Mouse (Mus musculus) gonadal fat pad, adult 2 months (tissue): ENCODE data around the gene Olfr414. TPM values are rescaled to one million over a fixed set of nuclear protein-coding genes. Genes with fewer than 3 reads are reported as not detected.

Experiments used
- DNase-seq: peaks from one replicate; pipeline ENCODE4 v3.0.0-alpha.2; 2012; ENCODE audit warnings: low read depth
- polyA plus RNA-seq: library from polyadenylated mRNA; depleted of rRNA; stranded (reverse); fragments of >200 nt; gene quantifications from 2 replicates; pipeline ENCODE4 v1.2.3, GENCODE M21; 2012; rRNA removed

Olfr414 gene
- not detected in 2 replicates for polyA plus RNA-seq

GRCm38 (mm10) chr1:174423764-174424163 lies at the start of gene Olfr414:
Gene Olfr414 (plus strand): TSS chr1:174424064.
- no peak for DNase-seq

- DNase-seq = no peak
These were observed 33.1 kb upstream of the Olfr414 start, which contains the start of gene Olfr248 for GRCm38 (mm10) chr1:174390746-174391145. Gene Olfr248 (plus strand): TSS chr1:174391046.

GRCm38 (mm10) chr1:174422959-174423358 lies 905 bp upstream of the Olfr414 start:
- no peak for DNase-seq

- DNase-seq = no peak
These were observed 2.5 kb downstream of the Olfr414 start for GRCm38 (mm10) chr1:174426180-174426986.

- DNase-seq = no peak
These were observed 3.5 kb downstream of the Olfr414 start for GRCm38 (mm10) chr1:174427402-174427801.

GRCm38 (mm10) chr1:174428407-174428806 lies 4.5 kb downstream of the Olfr414 start:
- no peak for DNase-seq

GRCm38 (mm10) chr1:174434121-174434520 lies 10.3 kb downstream of the Olfr414 start:
- no peak for DNase-seq

GRCm38 (mm10) chr1:174441782-174442181 lies 17.9 kb downstream of the Olfr414 start, which contains the start of gene Olfr220:
Gene Olfr220 (plus strand): TSS chr1:174442082.
- no peak for DNase-seq

GRCm38 (mm10) chr1:174455100-174455499 lies 31.2 kb downstream of the Olfr414 start:
- no peak for DNase-seq

- DNase-seq = no peak
These were observed 41.5 kb downstream of the Olfr414 start for GRCm38 (mm10) chr1:174465385-174465784.

GRCm38 (mm10) chr1:174466240-174466639 lies 42.4 kb downstream of the Olfr414 start:
- DNase-seq = no peak

GRCm38 (mm10) chr1:174469736-174470135 lies 45.9 kb downstream of the Olfr414 start:
- no peak for DNase-seq

GRCm38 (mm10) chr1:174482567-174482966 lies 58.7 kb downstream of the Olfr414 start:
- no peak for DNase-seq

Other genes with a start within 250 kb of the Olfr414 start
- not detected in 2 replicates for gene Olfr419, start 172.0 kb upstream of the Olfr414 start, polyA plus RNA-seq
- gene Mptx1, start 93.5 kb upstream of the Olfr414 start, polyA plus RNA-seq = not detected in 2 replicates
- not detected in 2 replicates for gene Olfr417, start 58.9 kb upstream of the Olfr414 start, polyA plus RNA-seq
- not detected in 2 replicates for gene Olfr248, start 33.0 kb upstream of the Olfr414 start, polyA plus RNA-seq
- gene Olfr220, start 18.0 kb downstream of the Olfr414 start, polyA plus RNA-seq = not detected in 2 replicates
- gene Fmn2, start 77.8 kb downstream of the Olfr414 start, polyA plus RNA-seq = 0.08 and 0.11 TPM in 2 replicates